Mouse (Mus musculus) adrenal gland (tissue): ENCODE results near the gene Utp11.

ENCODE experiments used
- intact Hi-C: fragments of 180-260 bp; cut with DNase I; formaldehyde crosslinking; loops from one replicate; pipeline ENCODE4 v1.15.1; 2025

The Utp11 gene

DNA sequence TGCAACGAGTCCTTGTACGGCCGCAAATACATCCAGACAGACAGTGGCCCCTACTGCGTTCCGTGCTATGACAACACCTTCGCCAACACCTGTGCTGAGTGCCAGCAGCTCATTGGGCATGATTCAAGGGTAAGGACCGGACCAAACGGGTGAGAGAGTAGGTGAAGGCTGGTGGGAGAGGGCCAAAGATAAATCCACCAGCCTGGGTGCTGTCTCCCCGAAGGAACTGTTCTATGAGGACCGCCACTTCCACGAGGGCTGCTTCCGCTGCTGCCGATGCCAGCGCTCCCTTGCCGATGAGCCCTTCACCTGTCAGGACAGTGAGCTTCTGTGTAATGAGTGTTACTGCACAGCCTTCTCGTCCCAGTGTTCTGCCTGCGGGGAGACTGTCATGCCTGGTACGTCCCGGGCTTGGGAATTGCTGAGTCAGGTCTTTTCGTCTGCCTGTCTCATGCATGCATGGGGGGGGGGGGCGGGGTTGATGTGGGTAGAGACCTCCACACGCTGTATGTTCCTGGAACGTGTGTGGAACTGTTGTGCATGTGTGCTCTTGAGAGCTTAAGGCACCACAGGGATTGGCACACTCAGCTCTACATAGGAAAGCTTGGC, 12.4 kb upstream of the Utp11 start:
- intact Hi-C loops: no loop called here

DNA sequence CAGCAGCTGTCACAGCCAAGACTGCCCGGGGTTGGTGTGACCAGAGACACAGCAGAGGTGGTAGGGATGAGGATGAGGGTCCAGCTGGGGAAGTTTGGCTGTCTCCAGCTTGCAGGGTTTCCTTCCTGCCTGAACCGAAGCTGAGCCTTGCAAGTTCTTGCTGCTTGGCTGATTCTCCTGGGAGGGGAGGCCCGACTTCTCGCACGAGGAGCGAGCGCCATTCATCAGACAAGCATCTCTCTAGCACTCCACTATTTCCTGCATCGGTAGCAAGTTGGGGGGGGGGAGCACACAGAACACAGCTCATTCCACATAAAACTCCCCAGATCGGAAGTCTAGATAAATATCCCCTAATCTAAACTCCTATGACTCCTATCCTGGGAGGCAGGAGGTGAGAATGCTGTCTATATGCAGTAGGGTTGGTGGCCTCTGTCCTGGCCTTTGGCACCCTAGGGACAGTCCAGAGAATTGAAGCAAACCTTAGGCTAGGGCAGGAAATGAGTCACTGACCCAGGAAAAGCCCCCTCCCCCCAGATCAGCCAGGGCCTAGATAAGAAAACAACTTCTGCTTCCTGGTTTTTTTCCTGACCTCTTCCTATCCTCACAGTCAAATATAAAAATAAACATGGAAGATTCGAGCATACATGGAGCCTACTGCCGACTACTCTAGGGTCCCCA, 11.5 kb upstream of the Utp11 start:
- intact Hi-C loops: no loop called here

DNA sequence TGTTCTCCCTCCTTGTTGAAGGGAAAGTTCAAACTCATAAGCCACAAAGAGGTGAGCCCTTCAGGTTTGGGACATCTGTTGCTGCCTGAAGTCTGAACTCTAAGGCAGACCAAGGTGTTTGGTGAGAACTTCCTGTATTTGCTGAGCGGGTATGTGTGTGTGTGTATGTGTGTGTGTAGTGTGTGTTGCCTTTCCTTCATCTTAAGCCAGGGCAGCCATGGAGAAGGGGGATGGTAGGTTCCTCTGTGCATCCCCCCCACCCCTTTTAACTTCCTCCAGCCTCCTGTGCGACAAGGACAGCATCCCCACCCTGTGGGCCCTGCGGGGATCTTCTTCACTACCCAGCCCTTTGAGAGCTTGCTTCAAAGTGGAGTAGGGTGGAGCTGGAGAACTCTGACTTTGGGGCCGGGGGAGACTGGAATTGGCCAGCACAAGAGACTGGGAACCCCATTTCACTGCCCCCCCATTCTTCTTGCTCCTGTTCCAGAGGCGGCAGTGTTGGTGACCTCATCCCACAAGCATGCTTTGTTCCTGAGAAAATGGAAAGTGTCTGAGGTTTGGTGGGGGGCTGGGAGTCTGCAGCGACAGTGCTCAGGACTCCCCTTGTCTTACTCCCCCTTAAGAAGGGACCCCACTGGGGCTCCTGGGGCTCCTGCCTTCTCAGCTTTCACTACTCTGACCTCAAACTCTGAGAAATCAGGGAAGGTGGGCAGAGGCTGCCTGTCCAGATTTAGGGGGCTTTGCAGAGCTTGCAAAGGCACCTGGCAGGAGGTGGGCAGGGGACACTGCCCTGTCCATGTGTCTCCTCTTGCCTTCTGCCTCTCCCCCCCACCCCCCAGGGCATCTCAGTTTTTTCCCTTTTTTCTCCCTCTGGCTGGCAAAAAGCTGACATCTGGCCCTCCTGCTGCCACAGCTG, 10.7 kb upstream of the Utp11 start:
- intact Hi-C loops: no loop called here

DNA sequence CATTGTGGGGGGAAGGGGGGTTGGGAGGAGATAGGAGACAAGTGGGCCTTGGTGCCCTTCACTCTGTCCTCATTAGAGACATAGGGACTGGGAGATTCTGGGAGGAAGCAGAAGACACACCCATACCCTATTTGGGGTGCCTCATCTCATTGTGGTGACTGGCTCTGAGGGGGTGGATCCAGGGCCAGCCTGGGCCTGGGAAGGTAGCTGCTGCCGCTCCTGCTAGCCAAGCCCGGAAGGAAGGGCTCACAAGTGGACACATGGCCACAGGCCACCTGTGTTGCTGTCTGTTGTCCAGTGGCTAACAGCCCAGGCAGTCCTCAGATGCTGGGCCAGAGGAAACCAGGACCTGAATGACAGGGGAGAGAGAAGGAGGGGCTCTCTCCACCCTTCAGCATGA, 10.0 kb upstream of the Utp11 start:
- intact Hi-C loops: no loop called here

DNA sequence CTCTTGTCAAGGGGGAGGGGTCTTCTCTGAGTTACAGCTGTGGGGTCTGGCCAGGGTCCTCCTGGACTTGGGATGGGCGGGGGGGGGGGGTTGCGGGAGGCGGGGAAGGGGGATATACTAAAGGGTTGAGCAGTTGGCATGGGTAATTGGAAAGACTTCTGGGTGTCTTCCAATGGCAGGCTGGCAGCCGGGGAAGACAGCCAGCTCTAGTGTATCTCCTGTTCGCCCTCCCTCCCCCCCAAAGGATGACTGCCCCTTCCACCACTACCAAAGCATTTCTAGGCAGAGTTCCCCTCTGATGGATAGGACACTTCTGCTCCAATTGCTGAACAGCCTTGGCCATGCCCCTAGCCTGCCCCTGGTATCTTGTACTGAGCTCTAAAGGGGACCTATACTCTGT, 8.5 kb upstream of the Utp11 start:
- intact Hi-C loops: no loop called here

DNA sequence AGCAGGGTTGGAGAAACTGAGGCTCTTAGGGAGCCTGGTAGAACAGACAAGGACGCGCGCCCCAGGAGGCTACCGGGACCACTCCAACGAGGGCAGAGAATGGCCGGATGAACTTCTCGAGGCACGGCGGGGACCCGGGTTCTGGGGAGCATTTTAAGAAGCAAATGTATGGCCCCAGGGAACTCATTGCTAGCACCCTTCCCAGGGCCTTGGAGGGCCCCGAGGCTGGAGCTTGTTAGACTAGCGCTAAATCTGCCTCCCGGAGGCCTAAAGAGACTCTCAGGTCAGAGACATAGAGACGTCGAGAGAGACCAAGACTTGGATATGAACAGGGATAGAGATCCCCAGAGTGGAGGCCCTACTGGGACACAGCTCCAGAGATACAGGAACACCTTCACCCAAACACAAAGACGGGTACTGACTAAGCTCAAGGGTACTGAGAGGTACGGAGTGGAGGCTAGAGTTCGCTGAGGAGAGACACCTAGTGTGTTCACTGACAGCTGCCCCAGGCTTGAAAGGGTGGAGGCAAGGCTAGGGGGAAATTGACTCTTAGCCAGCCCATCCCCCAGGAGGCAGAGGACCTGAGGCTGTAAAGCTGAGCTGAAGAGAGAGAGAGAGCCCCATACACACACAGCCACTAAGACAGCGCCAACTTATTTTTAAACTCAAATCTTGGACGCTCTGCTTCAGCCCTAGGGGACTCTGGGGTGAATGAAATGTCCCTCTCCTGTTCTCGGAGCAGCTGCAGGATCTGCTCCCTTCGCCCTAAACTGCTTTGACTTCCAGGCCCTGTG, 7.8 kb upstream of the Utp11 start:
- intact Hi-C loops: no loop called here

DNA sequence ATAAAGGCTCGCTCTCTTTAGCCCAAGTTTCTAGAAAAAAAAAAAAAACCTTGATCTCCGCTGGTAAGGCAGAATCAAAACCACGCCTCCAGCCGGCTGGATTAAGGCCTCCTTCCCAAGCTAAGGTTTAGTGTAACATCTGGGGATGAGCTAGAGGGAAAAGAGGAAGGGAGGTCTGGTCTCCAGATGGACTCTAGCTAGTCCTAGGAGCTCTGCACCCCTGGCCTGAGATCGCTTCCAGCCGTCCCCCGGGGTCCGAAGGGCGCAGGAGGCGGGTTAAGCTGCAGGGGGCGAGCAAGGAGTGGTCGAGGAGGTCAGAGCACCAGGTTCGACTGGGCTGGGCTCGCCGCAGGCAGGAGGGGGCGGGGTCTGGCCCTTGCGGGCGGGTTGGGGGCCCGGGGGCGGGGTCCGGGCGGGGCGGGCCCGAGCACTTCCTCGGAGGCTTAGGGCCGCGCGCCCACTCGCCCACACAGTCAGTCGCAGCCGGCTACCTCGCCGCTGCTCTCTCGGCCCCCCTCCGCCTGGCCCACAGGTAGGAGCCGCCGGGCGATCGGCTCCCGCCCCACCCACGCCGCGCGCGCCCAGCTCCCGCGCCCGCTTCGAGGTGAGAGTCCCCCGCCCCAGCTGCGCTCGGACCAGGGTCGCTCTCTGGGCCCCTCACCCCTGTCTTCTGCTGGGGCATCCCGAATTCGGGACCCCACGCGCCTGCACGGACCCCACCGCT, 7.0 kb upstream of the Utp11 start, which contains the start of gene Fhl3:
Gene Fhl3, plus strand, starts transcription at position 454 of the 724 bp plus-strand sequence.
- intact Hi-C loops: no loop called here

DNA sequence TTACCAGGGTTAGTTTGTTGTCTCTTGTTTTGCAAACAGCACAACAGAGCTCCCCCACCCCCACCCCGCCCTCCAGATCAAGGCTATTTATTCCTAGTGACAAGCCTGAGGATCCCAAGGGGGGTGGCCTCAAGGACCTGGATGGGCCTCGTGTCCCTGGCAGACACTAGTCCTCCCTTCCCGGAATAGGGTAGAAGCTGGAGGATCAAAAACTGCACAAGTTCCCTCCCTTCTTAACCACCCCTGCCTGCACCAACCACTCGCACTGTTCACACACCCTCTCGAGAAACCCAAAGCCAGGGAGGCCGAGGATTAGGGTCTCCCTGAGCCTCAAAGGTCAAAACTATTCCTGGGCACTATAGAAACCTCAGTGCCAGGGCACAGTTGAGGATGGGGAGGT, 6.4 kb upstream of the Utp11 start:
- intact Hi-C loops: no loop called here

DNA sequence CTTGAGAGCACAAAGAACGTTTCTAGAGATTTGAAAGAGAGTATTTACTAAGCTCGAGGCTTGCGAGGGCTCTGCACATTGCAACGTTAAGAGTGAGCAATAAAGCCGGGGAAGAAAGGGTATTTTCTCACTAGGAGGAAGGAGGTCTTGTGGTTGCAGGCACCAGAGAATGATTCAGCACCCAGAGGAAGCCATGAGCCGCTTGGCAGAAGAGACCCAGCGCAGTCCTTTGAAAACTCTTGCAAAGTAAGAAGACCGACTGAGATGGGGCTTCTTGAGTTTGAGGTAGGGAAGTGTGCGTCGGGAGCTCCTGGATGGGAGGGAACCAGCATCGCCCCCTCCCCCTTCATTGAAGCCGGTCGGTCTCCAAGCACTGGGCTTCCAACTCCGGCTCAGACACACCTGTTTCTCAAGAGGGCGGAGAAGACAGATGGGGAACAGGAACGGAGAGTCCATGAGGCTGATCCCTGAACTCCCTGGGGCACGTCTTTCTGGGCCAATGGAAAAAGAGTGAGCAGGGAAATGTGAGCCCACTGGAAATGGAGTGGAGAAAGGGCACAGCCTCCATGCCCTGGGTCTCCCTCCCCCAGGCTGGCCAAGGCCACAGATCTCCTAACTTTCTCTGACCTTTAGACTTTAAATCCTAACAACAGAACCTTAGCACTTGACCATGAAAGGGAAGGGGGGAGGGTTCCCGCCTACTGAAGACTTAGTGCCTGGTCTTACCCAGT, 2.6 kb upstream of the Utp11 start:
- intact Hi-C loops: no loop called here

DNA sequence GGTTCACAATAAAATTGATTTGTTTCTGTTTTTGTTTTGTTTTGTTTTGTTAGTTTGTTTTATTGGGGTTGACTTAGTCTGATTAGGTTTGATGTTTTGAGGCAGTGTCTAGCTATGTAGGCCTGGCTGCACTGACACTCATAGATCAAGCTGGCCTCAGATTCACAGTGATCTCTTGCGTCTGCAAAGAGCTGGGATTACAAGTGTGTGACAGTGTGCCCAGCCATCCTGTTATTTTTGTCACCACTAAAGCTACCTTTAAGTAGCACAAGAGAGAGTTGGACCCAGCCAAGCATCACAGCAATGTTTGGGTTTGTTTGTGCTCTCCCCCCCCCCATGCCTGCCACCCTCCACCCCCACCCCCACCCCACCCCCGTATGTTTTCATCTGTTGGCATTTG, 1.2 kb upstream of the Utp11 start:
- intact Hi-C loops: no loop called here

DNA sequence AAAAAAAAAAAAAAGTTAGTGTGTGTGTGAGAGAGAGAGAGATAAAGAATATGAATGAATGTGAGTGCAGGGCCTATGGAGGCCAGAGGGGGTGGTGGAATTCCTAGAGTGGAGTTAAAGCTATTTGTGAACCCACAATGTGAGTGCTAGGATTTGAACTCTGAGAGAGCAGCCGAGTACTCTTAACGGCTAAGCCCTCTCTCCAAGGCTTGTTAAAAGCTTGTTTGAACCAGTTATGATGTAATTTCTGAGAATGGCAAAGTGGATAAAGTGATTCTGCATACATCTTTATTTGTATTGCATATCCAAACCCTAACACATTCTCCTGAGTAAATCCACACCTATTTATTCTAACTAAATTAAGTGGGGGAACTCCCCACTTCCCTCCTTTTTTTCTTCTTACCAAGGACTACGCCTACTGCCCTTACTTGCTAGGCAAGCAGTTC, 961 bp downstream of the Utp11 start:
- intact Hi-C loops: no loop called here

DNA sequence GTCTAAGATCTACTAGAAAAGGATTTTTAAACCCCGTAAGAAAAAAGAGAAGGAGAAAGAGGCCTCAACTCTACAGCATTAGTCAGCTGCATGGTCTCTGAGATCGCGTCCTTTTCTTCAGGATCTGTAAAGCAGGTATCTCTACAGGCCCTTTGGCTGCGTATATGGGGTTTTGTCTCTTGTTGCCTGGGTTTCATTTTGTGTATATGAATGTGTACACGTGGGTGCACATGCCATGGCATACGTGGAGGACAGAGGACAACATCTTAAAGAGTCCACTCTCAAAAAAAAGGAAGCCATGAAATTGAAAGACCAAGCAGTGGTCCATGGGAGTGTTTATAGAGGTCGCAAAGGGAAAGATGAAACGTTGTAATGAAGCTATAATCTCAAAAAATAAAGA, 1.9 kb downstream of the Utp11 start:
- intact Hi-C loops: no loop called here

DNA sequence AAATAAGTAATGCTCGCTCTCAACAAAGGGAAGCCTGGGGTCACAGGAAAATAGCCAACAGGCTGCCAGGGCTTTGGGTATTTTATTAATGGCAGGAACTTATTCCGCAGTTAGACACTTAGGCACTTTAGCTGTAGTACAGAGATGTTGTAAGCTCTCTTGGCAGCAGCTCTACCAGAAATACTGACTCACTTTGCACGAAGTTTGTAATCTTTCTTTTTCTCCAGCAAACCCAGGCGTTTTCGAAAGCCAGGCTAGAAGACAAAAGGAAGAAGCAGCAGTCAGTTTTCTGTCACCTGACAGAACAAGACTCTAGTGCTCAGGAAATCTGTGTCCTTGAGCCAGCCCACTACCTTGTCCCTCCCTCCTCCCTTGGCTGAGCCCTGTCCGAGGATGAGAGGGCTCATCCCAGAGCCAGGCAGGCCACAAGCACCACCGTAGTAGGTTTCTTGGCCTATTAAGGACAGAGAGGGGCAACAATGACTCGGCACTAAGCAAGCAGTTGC, 7.5 kb downstream of the Utp11 start:
- intact Hi-C loops: no loop called here

DNA sequence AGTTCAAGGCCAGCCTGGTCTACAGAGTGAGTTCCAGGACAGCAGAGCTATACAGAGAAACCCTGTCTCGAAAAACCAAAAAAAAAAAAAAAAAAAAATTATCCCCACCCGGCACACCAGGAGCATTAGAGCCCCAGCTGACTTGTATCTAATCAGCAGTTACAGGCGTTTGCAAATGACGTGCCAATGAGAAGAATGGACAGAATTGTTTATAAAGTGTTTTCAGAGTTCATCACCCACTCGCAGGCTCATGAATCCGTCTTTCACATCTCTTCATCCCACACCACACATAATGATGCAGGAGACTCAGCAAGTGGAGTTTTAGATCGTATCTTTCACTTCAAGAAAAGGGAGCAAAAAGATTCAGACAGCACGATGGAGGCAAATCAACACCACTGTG, 7.9 kb downstream of the Utp11 start:
- intact Hi-C loops: no loop called here

DNA sequence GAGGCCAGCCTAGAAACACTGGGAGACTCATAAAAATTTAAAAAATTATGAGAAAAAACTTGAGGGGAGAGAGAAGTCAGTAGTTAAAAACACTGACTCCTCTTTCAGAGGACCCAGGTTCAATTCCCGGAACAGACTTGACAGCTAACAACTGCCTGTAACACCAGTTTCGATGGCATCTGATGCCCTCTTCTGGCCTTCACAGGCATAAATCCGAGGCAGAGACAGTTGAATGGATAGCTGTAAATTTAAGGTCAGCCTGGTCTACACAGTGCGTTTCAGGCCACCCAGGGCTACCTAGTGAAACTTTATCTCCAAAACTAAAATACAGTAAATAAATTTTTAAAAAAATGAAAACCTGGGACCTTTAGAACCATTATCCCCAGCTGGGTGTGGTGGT, 8.4 kb downstream of the Utp11 start:
- intact Hi-C loops: no loop called here

DNA sequence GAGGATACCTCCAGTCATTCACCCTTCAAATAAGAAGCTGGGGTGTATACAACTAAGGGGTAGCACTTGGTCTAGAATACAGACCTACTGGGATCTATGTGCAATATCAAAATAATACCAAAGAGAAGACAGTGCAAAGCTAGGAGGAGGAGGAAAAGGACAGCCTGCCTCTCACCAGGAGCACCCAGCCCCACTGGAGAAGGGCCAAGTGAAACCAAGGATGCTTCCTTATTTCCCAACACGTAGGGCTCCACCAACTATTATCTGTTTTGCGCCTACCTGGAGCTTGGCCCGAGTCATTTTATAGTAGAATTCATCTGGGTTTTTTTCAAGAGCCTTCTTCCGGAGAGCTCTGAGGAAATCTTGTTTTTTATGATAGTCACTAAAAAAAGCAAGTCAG, 9.9 kb downstream of the Utp11 start:
- intact Hi-C loops: no loop called here

DNA sequence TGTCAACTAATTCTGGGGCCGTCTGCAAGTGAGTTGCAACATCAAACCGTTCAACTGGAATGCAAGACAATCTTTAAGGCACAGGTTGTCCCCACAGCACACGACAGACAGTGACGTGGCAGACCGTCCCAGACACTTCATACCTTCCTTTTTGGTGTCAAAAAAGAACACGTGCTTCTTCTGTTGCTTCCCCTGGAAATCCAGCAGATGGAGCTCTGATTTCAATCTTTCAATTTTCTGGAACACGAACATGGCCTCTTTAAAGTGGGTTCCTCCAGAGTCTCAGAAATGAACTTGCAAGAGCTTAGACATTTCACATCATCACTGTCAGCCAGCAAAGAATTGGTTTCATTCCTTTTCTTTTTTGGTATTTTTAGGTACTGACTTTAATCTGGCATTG, 11.1 kb downstream of the Utp11 start:
- intact Hi-C loops: no loop called here

DNA sequence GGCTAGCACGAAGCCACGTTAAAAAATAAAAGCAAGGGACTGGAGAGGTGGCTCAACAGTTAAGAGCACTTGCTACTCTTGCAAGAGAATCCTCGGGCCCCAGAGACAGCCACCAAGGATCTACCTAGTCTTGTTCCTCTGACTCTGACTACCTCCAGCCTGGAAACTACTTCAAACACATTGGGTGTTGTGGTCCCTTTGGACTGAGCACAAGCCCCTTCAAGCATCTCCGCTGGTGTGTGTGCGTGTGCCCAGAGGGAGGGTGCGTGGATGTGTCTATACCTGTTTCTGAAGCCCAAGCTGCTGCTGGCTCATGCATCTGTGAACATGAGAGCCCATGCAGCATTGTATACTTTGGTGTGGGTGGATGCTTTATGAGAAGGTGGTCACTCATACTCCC, 17.4 kb downstream of the Utp11 start:
- intact Hi-C loops: loop anchor here (2.0 to 10.0 kb wide), 4 partner anchors 271 to 729 kb away; no protein-coding TSS in a partner anchor

DNA sequence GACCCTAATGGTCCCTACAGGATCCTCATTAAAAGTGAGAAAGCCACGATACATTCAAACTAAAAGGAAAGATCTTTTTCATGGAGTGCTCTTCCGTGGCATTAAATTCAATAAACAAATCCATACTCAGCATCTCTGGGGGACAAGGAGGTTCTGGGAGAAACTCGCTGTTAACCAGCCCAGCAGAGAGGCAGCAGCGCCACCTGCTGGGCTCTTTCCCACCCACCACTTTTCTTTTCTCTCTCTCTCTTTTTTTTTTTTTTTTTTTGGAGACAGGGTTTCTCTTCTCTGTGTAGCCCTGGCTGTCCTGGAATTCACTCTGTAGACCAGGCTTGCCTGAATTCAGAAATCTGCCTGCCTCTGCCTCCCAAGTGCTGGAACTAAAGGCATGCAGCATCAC, 18.4 kb downstream of the Utp11 start:
- intact Hi-C loops: loop anchor here (2.0 to 10.0 kb wide), 4 partner anchors 270 to 728 kb away; no protein-coding TSS in a partner anchor
